Mouse (Mus musculus) lung, postnatal 36 days (tissue): ENCODE results near the gene Ccnl2.
"Not testable (repeated sequence)": the region's sequence is repeated elsewhere in the genome, so short reads cannot be mapped to it uniquely, and the experiment has no call there.

Source experiments
- DNase-seq: peaks from one replicate; pipeline ENCODE4 v3.0.0; 2022; ENCODE audit warnings: mixed read lengths

Ccnl2 gene

DNA sequence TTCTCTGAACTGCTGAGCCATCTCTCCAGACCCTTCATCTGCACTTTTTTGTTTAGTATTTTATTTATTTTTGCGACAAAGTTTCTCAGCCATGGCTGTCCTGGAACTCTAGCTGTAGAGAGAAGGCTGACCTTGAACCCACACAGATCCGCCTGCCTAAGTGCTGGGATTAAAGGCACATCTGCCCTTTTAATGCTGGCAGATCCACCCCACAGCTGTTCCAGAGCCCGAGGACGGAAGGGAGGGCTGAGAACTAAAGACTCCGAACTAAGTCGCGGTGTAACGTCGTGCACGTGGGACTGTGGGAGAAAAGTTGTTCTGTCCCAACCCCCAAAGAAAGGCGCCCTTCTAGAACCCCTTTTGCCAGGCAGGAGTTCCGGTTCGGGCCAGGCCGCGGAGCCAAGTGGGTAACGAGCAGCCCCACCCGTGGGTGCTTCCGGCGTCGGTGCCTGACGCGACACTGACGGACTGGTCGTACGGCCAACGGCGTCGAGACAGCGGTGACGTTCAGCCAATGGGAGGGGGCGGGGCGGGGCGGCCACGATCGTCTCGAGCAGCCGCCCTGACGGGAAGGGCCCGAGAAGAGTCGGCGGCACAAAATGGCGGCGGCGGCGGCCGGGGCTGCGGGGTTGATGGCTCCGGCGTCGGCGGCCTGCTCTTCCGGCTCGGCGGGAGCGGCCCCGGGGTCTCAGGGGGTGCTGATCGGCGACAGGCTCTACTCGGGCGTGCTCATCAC lies at the start of gene Ccnl2:
Gene Ccnl2 (plus strand): TSS at position 561 of the 736 bp plus-strand sequence.
- DNase-seq = peak; percentile 96

DNA sequence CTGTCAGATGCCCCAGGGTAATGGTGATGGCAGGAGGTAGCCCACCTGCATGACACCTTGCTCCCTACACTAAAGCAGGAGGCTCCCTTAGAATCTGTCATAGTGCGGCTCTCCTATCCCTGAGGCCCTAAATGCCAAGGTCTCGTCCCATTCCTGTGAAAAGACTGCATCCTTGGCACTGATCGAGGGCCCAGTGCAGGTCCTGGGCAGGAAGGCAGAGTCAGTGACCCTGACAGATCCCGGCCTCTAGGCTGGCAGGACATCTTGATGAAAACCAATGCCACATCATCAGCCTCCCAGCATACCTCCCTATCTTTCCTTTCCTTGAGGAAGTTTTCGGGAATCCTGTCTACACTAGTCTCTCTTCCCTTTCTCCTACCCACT lies 42.8 kb upstream of the Ccnl2 start:
- no peak for DNase-seq

DNA sequence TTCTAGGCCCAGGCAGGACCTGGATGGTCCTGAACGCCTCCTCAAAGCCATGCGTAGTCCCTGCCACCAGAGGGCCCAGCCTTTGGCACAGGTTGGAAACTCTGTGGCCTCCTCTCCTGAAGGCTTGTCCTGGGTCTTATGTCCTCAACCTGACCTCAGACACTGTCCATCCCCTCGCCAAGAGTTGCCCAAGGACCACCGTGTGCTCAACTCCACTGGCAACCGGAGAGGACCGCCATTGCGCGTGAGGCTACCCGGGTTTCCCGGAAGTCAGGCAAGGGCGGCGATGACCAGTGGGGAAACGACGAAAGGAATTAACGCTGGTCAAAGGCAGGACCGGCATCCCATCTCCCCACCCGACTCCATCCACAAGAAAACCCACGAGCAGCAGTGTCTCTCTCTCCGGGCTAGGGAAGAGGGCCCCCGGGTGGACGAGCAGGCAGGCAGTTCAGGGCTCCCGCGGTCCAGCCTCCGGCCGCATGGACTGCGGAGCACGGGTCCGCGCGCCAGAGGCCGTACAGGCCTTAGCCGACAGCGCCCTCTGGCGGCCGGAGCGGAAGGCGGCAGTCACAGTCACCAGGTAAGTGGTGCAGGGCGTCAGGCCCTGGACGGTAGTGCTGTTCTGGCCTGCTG lies 42.3 kb upstream of the Ccnl2 start:
- peak; percentile 95 for DNase-seq

DNA sequence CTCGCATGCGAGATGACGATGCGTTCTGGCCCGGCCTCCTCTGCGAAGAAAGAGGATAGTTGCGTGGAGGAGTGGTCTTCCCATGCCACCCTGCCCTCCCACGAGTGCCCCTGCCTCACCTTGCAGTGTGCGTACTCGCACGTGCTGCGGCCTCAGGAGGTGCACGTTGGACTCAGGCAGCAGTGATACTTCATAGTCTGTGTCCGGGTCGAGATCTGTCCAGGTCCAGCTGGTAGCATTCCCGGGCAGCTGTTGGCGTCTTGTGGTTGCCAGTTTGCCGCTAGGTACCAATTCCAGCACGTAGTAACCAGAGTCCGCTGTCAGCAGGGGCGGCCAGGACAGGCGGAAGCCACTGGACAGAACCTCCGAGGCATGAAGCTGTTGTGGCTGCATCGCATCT lies 41.7 kb upstream of the Ccnl2 start:
- DNase-seq = no peak

DNA sequence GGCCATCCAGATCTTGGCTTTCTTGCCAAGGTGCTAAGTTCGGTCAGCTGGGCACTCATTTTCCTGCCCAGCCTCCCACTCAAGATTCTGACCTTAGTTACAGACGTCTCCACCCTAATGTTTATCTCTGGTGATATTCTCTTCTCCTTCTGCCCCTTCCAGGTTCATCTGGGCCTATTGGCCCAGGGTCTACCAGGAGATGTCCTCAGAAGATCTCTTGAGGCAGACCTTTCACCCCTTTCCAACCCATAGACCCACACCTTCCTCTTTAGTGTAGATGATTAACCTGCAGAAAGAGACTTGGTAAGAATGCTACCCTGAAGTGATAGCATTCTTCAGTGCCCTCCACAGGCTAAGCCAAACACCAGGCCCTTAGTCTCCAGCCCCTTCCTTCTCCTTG lies 40.6 kb upstream of the Ccnl2 start:
- peak; percentile 32 for DNase-seq

DNA sequence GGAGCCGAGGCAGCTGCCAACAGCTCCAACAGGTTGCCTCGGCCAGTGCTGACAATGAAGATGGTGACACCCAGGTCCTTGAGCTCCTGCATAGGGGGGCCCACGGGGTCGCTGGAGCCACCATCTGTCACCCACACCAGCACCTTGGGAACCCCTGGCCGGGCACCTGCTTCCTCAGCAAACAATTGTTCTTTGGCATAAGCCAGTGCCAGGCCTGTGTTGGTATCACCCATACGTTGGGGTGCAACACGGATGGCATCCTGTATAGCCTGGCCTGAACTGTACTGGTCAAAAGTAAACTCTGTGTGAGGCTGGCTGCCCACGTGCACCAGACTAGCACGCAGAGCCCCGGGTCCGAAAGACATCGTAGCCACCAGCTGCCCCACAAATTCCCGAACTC lies 39.5 kb upstream of the Ccnl2 start:
- no peak for DNase-seq

DNA sequence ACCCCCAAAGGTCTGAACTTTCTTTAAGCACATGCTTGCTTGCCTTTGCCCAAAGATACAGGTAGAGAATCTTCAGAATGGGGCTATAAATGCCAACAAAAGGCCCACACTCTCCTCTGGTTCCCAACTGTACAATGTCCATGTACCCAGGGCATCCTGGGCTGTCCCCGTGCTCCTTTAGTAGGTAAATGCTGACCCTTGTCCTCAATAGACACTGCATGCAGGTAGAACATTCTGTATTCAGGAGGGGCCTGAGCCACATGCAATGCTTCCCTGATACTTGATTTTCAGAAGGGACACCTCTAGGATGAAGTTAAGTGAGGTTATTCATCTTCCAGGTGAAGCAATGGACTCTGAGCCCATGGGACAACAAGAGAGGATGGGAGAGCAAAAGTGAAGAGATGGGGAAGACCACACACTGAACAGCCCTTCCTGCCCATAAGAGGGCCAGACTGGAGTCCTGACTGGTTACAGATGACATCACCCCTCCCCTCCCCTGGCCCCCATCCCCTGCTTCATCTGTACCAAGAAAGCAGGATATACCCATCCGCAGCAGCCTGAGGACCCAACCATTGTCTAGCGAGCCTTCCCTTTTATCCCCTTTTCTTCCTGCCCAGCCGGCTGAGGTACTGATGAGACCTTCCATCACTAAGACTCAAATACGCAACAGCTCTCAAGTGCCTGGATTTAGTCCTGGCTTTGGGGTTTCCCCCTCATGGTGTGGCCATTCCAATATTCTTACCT lies 38.8 kb upstream of the Ccnl2 start:
- DNase-seq = no peak

DNA sequence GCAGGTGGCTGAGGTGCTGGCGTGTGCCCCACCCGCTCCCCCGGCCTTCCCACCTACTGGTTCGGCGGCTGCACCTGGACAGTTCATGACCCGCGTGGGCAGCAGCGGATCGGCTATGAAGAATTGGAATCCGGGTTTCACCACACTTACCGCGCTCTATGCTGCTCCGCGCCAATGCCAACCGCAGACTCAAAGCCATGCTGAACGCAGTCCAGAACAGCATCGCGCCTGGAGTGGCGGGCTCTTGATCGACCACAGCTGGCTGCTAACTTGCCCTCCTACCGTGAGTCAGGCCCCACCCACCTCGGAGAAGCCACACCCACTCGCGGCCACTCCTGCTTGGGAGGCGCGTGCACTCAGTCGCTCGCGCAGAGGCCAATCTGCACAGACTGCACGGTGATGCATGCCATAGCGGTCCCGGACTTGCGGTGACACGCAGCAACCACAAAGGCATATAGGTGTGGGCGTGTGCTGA lies 38.0 kb upstream of the Ccnl2 start, which contains the start of gene Vwa1:
Gene Vwa1 (minus strand): TSS at position 419 of the 475 bp plus-strand sequence.
- DNase-seq = peak; percentile 94

DNA sequence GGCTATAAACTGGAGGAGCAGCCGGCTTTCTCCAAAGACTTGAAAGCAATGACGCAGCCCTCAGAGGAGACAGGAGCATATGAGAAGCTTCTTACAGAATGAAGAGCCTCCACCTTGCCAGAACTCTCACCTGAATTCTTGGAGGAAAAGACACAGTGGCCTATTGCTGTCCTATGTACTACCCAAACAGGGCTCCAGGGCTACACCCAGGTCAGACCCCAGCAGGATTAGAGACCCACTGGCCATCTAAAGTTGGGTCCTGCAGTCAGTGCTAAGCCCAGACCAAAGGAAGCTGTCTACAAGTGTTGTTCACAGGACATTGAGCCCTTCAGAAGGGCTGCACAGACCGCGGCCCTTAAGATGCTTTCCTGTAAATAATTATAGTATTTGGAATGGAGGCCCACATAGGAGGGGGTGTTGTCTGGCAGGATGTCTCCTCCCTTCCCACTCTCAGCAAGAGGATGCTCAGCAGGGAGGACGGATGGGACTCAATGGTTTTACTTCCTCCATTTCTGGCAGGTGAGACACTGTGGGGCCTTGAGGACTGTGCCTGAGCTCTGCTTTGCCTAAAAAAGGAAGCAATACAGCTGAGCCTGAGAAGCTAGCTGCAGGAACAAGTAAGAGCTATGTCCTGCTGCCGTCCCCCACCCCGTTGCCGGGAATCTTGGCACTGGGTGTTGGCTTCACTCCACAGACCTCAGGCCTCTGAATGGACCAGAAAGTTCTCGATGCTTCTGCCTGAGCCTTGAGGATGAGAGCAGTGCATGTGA lies 37.1 kb upstream of the Ccnl2 start:
- peak; percentile 43 for DNase-seq

DNA sequence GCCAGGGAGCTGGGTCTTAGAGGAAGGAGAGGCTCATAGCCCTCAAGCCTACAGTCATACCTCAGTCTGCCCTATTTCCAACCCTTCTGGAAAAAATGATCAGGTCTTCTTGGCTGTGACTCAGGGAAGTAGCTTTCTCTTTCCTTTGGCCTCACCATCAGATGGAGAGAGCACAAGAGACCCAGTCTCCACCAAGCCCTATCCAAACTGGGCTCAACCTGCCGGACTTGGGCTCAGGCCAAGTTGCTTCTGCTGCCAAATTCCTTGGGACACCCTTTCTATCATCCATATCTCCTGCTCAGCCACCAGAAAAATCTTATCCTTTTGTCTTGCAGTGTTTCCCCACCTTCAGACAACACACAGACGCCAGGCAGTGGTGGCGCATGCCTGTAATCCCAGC lies 36.4 kb upstream of the Ccnl2 start:
- no peak for DNase-seq

DNA sequence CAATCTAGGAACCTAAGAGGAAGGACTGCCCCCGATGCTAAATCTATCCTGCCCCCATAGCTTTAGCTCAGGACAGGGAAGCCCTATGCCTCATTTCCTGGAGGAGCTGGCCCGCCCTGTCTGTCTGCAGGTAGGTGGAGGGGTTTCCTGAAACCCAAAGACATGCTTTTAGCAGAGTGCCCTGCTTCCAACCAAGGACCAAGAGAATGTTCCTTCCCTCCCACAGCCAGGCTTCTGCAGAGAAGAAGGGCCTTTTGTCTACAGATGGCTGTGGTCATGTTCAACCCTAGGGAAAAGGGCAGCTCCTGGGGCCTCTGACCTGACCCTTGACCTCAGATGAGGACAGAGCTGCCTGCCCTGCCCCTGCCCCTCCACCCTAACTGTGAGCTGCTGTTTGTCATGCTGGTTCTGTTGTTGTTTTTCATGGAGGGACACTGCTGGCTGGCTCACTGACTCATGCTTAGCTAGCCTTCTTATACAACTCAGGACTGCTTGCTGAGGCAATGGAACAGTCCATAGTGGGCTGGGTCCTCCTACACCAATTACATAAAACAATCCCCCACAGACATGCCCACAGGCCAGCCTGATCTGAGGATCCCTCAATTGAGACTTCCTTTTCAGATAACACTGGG lies 35.5 kb upstream of the Ccnl2 start:
- no peak for DNase-seq

DNA sequence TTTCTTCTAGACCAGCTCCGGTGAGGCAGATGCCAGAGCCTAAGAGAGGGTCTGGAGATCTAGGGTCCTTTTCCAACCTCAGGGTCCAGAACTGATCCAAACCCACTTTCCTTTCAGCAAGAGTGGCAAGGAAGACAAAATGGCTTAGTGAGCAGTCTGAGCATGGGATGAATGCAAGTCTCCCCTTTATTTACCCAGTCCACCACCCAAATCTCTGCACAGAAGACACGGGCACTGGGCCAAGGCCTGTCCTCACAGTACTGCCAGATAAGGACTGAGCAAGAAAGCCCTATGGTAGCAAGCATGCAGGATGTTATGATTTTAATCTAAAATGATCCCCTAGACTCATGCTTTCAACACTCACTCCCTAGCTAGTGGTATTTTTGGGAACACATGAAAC lies 34.5 kb upstream of the Ccnl2 start:
- DNase-seq = no peak

DNA sequence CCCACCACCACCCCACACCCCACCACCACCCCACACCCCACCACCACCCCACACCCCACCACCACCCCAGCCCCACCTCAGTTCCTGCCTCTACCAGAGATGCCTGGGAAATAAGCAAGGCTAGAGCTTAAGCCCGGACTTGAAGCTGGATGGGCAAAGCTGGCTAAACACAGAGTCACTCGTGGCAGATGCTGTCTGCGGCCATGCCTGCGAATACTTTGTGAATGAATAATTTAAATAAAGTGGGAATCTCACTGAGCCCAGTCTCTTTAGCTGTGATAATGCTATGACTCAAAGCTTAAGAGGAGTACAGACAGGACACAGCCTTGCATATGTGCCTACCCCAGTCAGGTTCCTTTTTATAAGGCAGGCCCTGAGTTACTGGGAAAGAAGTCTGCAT lies 32.8 kb upstream of the Ccnl2 start:
- no peak for DNase-seq

DNA sequence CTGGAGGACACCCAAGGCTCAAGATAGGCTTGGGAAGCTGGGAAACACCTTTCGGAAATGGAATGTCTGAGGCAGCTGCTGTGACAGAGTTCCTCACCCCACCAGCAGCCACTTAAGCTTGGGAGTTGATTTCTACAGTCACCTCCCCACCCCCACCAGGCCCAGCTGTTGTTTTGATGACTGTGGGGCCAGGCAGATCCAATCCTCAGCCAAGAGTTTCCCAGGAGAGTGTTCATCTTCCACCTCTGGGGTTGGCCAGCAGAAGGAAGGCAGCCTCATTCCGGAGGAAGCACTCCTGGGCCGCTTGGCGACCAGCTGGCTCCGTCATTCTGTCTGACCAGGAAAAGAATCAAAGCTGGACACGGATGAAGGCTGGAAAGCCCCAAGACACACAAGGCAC lies 31.4 kb upstream of the Ccnl2 start:
- DNase-seq = peak; percentile 50

DNA sequence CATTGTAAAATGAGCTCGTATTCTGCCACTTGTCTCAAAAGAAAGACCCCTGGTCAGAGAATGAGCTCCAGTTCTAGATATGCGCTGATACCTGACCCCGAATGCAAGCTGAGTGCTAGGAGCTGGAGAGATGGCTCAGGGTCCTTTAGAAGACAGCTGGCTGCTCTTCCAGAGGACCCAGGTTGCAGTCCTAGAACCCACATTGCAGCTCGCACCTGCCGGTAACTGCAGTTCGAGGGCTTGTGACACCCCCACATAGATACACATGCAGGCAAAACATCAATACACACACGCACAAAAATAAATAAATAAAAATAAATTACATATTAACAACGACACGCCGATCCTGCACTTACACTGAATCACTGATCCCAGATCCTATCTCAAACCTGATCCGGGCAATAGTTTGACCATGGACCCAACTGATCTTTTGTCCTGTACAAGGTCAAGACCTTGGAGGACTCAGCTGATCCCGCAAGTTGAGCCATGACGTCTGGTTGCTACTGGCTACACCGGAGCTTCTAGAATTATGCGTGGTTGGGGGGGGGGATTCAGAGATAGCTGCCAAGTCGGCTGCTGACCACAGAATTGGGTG lies 28.7 kb upstream of the Ccnl2 start:
- no peak for DNase-seq

DNA sequence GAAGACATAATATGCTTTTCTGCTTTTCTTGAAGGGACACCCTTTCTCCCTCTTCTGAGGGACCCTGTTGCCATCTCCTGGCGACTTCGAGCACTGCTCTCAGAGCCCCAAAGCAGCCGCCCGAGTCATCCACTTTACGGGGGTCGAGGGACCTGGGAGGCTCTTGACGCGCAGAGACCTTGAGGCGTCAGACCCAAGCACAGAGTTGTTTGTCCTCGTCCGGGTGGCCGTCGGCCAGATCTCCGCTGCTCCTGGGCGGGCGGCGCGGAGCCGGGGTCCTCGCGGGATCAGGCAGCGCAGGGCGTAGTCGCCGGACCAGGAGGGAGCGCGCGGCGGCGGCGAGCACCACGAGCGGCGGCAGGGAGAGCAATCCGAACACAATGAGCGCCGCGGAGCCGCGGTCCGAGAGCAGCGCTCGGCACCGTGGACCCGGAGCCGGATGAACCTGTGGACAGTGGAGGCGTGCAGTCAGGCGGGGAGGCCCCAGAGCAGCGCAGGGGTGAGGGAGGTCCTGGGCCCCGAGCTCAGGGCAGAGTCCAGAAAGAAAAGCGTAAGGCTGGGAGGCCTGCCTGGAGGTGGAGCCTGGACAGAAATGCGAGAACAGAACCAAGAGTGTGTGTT lies 28.1 kb upstream of the Ccnl2 start:
- peak; percentile 79 for DNase-seq

DNA sequence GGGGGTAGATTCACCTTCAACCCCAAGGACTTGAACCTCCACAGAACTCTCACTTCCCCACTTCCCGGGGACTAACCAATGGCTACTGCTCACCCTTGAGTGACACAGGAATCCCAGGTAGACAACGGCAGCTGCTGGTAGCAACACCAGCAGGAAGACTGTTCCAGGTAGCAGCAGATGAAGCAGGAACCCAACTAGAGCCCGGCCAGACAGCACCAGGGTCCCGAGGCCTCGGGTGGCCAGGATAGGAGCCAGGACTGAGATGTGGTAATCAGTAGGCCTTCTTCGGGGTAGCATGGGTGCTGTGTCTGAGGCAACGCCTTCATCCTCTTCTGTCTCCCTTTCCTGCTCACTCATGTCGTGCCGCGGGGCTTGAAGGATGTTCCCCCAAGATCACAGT lies 27.0 kb upstream of the Ccnl2 start:
- DNase-seq = no peak

DNA sequence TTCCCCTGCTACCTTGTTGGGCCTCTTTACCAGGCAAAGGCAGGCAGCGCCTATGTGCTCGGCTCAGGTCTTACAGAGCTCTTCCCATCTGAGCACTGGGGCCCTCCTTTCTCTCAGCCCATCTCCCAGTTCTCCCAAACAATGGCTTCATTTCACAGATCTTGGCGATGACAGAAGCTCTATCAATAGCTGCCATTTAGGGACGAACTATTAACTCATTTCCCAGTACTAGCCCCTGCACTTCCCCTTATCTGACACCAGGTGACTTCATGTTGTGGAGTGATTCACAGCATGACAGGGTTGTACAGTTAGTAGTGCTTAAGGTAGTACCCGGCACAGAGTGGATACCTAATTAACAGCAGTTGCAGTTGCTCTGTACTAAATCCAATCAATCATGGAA lies 26.5 kb upstream of the Ccnl2 start, which contains the start of gene Tmem88b:
Gene Tmem88b (minus strand): TSS at position 56 of the 400 bp plus-strand sequence.
- no peak for DNase-seq

DNA sequence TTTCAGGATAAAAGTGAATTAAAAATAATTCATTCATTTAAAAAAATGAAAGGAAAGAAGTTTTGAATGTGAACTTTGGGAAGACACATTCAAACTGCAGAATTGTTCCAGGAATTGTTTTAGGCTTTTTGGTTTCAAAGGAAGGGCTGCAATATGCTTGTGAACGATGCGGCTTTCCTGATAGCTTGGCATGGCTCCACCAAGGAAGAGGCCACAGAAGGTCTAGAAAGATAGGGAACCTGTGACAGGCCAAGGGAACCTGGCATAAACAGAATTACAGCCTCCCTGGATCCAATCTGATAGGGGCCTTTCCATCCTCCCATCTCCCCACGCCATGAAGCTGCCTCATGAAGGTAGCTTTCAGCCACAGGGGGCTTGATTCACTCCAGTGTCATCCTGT lies 24.0 kb upstream of the Ccnl2 start:
- DNase-seq = no peak

DNA sequence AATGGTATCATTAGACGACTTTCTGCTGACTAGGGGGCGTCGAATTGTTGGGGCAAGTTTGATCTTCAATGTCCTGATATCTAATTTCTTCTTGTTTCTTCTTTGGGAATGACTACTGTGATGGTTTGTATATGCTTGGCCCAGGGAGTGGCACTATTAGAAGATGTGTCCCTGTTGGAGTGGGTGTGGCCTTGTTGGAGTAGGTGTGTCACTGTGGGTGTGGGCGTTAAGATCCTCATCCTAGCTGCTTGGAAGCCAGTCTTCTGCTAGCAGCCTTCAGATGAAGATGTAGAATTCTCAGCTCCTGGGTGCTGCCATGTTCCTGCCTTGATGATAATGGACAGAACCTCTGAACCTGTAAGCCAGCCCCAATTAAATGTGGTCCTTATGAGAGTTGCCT lies 23.5 kb upstream of the Ccnl2 start:
- not testable (repeated sequence) for DNase-seq

DNA sequence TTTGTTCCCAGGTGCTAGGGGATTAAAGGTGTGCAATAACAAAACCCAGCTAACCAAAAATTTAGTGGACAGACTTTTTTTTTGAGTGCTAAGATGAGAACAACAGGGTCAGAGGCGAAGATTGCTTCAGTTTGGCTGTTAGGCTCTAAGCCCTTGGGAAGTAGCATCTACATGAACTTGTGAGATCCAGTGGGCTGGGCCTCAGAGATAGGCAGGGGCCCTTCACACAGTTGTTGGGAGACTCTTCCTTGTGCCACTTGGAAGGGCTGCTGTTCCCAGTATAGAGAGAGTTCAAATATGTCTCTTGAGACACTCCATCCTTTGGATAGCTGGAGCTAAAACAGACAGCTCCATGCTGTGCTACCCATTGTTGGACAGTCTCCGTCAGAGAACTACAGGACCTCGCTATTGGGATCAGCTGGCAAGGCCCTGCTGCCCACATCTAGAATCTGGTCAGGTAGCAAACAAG lies 22.2 kb upstream of the Ccnl2 start, which contains the start of gene Ankrd65:
Gene Ankrd65 (plus strand): TSS at position 419 of the 469 bp plus-strand sequence.
- no peak for DNase-seq
